8 mouse cellular contexts compared by ENCODE assay signal in genomic region chr8:11173284-11174191, GRCm38 (mm10).
DNase-seq lines count a peak whose midpoint lies in the region; ATAC-seq and TF ChIP-seq lines count a peak whose summit lies in the region.

No protein-coding gene starts in this region.

- intact Hi-C loops in heart, adult 2 months (cut with DNase I) = loop anchor here (1.0 to 5.0 kb wide), 6 partner anchors 291 to 736 kb away; no protein-coding TSS in a partner anchor

- peak; percentile 98 for TF ChIP-seq EP300 in heart, adult 2 months (IDR thresholded peaks at IDR 0.05; ENCODE audit: insufficient read depth, low read depth, low read length)

- 49% methylated on average over 17 of the region's 17 CpGs for WGBS in heart, adult 2 months
- 53% methylated on average over 17 of the region's 17 CpGs for WGBS in lung, adult 2 months
- WGBS in neural tube, embryonic 13.5 days = 72% methylated on average over 17 of the region's 17 CpGs

- TF ChIP-seq CTCF in heart, adult 2 months (IDR thresholded peaks at IDR 0.05) = peak; percentile 71
- TF ChIP-seq CTCF in lung, adult 2 months (IDR thresholded peaks at IDR 0.05; ENCODE audit: insufficient read depth, low read length) = peak; percentile 79

- DNase-seq in 3T3-L1 (ENCODE audit: low read depth, low spot score) = peak; percentile 87
- peak; percentile 15 for DNase-seq in ZHBTc4 (ENCODE audit: low read depth, low spot score)
- DNase-seq in embryo, embryonic 10.5 days (ENCODE audit: low spot score) = peak; percentile 75
- peak; percentile 67 to 85 for DNase-seq in heart, adult 2 months
- DNase-seq in kidney, adult 18-20 months = peak; percentile 55
- DNase-seq in lung, adult 2 months = peak; percentile 75
- no peak for DNase-seq in layer of hippocampus, adult 9-10 months (ENCODE audit: low spot score)

- H3K4me3 ChIP-seq in heart, adult 2 months = no peak overlapping the region
- H3K4me3 ChIP-seq in lung, adult 2 months (replicated peaks; ENCODE audit: extremely low read depth, low read depth, low read length) = no peak overlapping the region
- H3K4me3 ChIP-seq in neural tube, embryonic 13.5 days = no peak overlapping the region

- no peaks in the 10 kb centered on the region for H3K79me2 ChIP-seq in heart, adult 2 months (replicated peaks; ENCODE audit: control insufficient read depth, insufficient read depth, low read length)

- peak overlapping the region; percentile 64 for H3K27ac ChIP-seq in heart, adult 2 months
- no peak overlapping the region for H3K27ac ChIP-seq in neural tube, embryonic 13.5 days (replicated peaks)

- no peaks in the 10 kb centered on the region for H3K36me3 ChIP-seq in heart, adult 2 months (ENCODE audit: control insufficient read depth, insufficient read depth, low read length)
- H3K36me3 ChIP-seq in neural tube, embryonic 13.5 days = no peaks in the 10 kb centered on the region

- TF ChIP-seq POLR2A in heart, adult 2 months (IDR thresholded peaks at IDR 0.05; ENCODE audit: insufficient read depth, low read depth, low read length) = no peak
- no peak for TF ChIP-seq POLR2A in lung, adult 2 months (IDR thresholded peaks at IDR 0.05; ENCODE audit: borderline replicate concordance, extremely low read depth, low read depth, low read length)

- H3K4me2 ChIP-seq in neural tube, embryonic 13.5 days = no peak overlapping the region

- H3K4me1 ChIP-seq in heart, adult 2 months (ENCODE audit: control insufficient read depth, insufficient read depth, low read length) = peaks cover 5% of the 10 kb centered on the region; the same call in 1 of the 2 replicates
- H3K4me1 ChIP-seq in lung, adult 2 months (ENCODE audit: control insufficient read depth, insufficient read depth, low read length) = no peaks in the 10 kb centered on the region
- no peaks in the 10 kb centered on the region for H3K4me1 ChIP-seq in neural tube, embryonic 13.5 days (replicated peaks)

- H3K9me3 ChIP-seq in neural tube, embryonic 13.5 days = no peaks in the 10 kb centered on the region

- H3K9ac ChIP-seq in heart, adult 2 months (ENCODE audit: low read depth, low read length) = no peak overlapping the region
- H3K9ac ChIP-seq in neural tube, embryonic 13.5 days = no peak overlapping the region

- H3K27me3 ChIP-seq in heart, adult 2 months (ENCODE audit: control insufficient read depth, insufficient read depth, low read length) = no peaks in the 10 kb centered on the region
- H3K27me3 ChIP-seq in neural tube, embryonic 13.5 days = no peaks in the 10 kb centered on the region; the same call in 1 of the 2 replicates

- peak; percentile 78; the same call in 1 of the 2 replicates for ATAC-seq in neural tube, embryonic 13.5 days (ENCODE audit: low read depth)
